In genomic region chr2:146493354-146493946, GRCm38 (mm10) we compare ENCODE assay signal across 32 mouse cellular contexts. TPM values are rescaled to one million over a fixed set of nuclear protein-coding genes. Genes with fewer than 3 reads are reported as not detected.
DNase-seq lines count a peak whose midpoint lies in the region; ATAC-seq and TF ChIP-seq lines count a peak whose summit lies in the region.
"Had no signal": no experiment of that assay in that cellular context is flagged by ENCODE, and none has a peak within 500 bp of the region (broad histone marks: within the 10 kb centered on the region; RNA-seq: fewer than 3 reads in every experiment).

No protein-coding gene starts in this region.

- no peaks in the 10 kb centered on the region for H3K36me3 ChIP-seq in forebrain, postnatal 0 days (ENCODE audit: insufficient read depth)
- H3K36me3 ChIP-seq in forebrain, embryonic 16.5 days (ENCODE audit: control insufficient read depth, insufficient read depth) = no peaks in the 10 kb centered on the region
- H3K36me3 ChIP-seq in liver, postnatal 0 days (replicated peaks; ENCODE audit: insufficient read depth, low read length) = no peaks in the 10 kb centered on the region
- no peaks in the 10 kb centered on the region for H3K36me3 ChIP-seq in liver, embryonic 11.5 days (ENCODE audit: control insufficient read depth, insufficient read depth, low read length)
- H3K36me3 ChIP-seq: embryonic facial prominence, embryonic 10.5 days; embryonic facial prominence, embryonic 13.5 days; forebrain, embryonic 12.5 days; forebrain, embryonic 15.5 days; heart, embryonic 12.5 days; heart, embryonic 15.5 days; hindbrain, embryonic 13.5 days had no signal

- H3K4me2 ChIP-seq in forebrain, postnatal 0 days (ENCODE audit: low read depth) = no peak overlapping the region
- no peak overlapping the region for H3K4me2 ChIP-seq in forebrain, embryonic 16.5 days (ENCODE audit: low read length)
- H3K4me2 ChIP-seq in liver, postnatal 0 days (ENCODE audit: low read depth, low read length) = no peak overlapping the region
- no peak overlapping the region for H3K4me2 ChIP-seq in liver, embryonic 11.5 days
- H3K4me2 ChIP-seq: embryonic facial prominence, embryonic 13.5 days; forebrain, embryonic 12.5 days; forebrain, embryonic 15.5 days; heart, embryonic 12.5 days; heart, embryonic 15.5 days; hindbrain, embryonic 13.5 days had no signal

- DNase-seq in forebrain, postnatal 0 days = no peak
- no peak for DNase-seq in liver, postnatal 0 days
- DNase-seq in liver, embryonic 11.5 days (ENCODE audit: low spot score) = no peak
- DNase-seq in urinary bladder, postnatal 10 days (ENCODE audit: low spot score) = no peak
- DNase-seq in left cerebral cortex, adult 8-10 months (ENCODE audit: low spot score in 2 of 2) = no peak
- DNase-seq: adrenal gland, adult 2 months; adrenal gland, postnatal 14 days; B cell, adult 2 months; cerebellum, adult 18-20 months; cerebellum, adult 9-10 months; cerebellum, postnatal 14 days; embryo, embryonic 11 days; gastrocnemius, adult 2 months; gastrocnemius, postnatal 14 days; heart, postnatal 10 days; heart, postnatal 36 days had no signal

- no peak for TF ChIP-seq CTCF in forebrain, postnatal 0 days (IDR thresholded peaks at IDR 0.05; ENCODE audit: low read depth)
- TF ChIP-seq CTCF in liver, postnatal 0 days (IDR thresholded peaks at IDR 0.05; ENCODE audit: low read depth) = no peak

- no peak overlapping the region for H3K27ac ChIP-seq in forebrain, postnatal 0 days (ENCODE audit: low read depth, low read length)
- no peak overlapping the region for H3K27ac ChIP-seq in forebrain, embryonic 16.5 days (ENCODE audit: low read length)
- no peak overlapping the region for H3K27ac ChIP-seq in liver, postnatal 0 days (ENCODE audit: low read depth)
- no peak overlapping the region for H3K27ac ChIP-seq in liver, embryonic 11.5 days (ENCODE audit: low read depth, low read length)
- 0 out of 2 replicates have a peak overlapping the region, but pooled peaks have one; percentile 2 for H3K27ac ChIP-seq in brown adipose tissue, adult 24 weeks (replicated peaks; ENCODE audit: low read depth, low read length)
- H3K27ac ChIP-seq: embryonic facial prominence, embryonic 10.5 days; embryonic facial prominence, embryonic 13.5 days; forebrain, embryonic 12.5 days; forebrain, embryonic 15.5 days; gastrocnemius, adult 2 months; heart, embryonic 15.5 days; hindbrain, embryonic 10.5 days; hindbrain, embryonic 13.5 days had no signal

- peak; percentile 20; the same call in 1 of the 2 replicates for ATAC-seq in forebrain, postnatal 0 days
- no peak for ATAC-seq in forebrain, embryonic 16.5 days
- peak; percentile 61; the same call in 1 of the 2 replicates for ATAC-seq in liver, postnatal 0 days
- no peak for ATAC-seq in liver, embryonic 11.5 days (replicated peaks; ENCODE audit: low FRiP score)
- 0 out of 2 replicates have a peak, but pooled peaks have one; percentile 11 for ATAC-seq in megakaryocyte, adult 5-6 weeks (ENCODE audit: poor library complexity, severe bottlenecking)
- ATAC-seq: forebrain, embryonic 15.5 days; hindbrain, embryonic 16.5 days; intestine, embryonic 16.5 days had no signal

- H3K9me3 ChIP-seq in forebrain, postnatal 0 days (ENCODE audit: low read length) = no peaks in the 10 kb centered on the region
- H3K9me3 ChIP-seq in forebrain, embryonic 16.5 days (ENCODE audit: control insufficient read depth, low read length) = no peaks in the 10 kb centered on the region
- no peaks in the 10 kb centered on the region for H3K9me3 ChIP-seq in liver, postnatal 0 days (ENCODE audit: low read length)
- no peaks in the 10 kb centered on the region for H3K9me3 ChIP-seq in liver, embryonic 11.5 days (ENCODE audit: control insufficient read depth, low read length)
- H3K9me3 ChIP-seq: embryonic facial prominence, embryonic 10.5 days; embryonic facial prominence, embryonic 13.5 days; forebrain, embryonic 12.5 days; forebrain, embryonic 15.5 days; G1E; heart, embryonic 12.5 days; heart, embryonic 15.5 days; hindbrain, embryonic 10.5 days; hindbrain, embryonic 13.5 days had no signal

- H3K9ac ChIP-seq in forebrain, postnatal 0 days = no peak overlapping the region
- no peak overlapping the region for H3K9ac ChIP-seq in forebrain, embryonic 16.5 days (replicated peaks; ENCODE audit: low read depth, low read length)
- no peak overlapping the region for H3K9ac ChIP-seq in liver, postnatal 0 days (replicated peaks)
- H3K9ac ChIP-seq in liver, embryonic 11.5 days (ENCODE audit: low read depth, low read length) = no peak overlapping the region
- H3K9ac ChIP-seq: embryonic facial prominence, embryonic 13.5 days; forebrain, embryonic 12.5 days; forebrain, embryonic 15.5 days; heart, embryonic 12.5 days; heart, embryonic 15.5 days; hindbrain, embryonic 13.5 days had no signal

- 74% methylated on average over 1 of the region's 1 CpGs for WGBS in forebrain, postnatal 0 days
- 96% methylated on average over 1 of the region's 1 CpGs for WGBS in forebrain, embryonic 16.5 days
- WGBS in liver, postnatal 0 days (ENCODE audit: insufficient replicate concordance) = 81% methylated on average over 1 of the region's 1 CpGs
- 78% methylated on average over 1 of the region's 1 CpGs for WGBS in liver, embryonic 11.5 days

- 0 out of 2 replicates have a peak, but pooled peaks cover 4% of the 10 kb centered on the region for H3K4me1 ChIP-seq in forebrain, postnatal 0 days (ENCODE audit: insufficient read depth)
- H3K4me1 ChIP-seq in forebrain, embryonic 16.5 days (replicated peaks; ENCODE audit: control insufficient read depth, insufficient read depth, low read length) = peaks cover 9% of the 10 kb centered on the region
- peaks cover 24% of the 10 kb centered on the region for H3K4me1 ChIP-seq in liver, postnatal 0 days (ENCODE audit: insufficient read depth)
- peaks cover 23% of the 10 kb centered on the region for H3K4me1 ChIP-seq in liver, embryonic 11.5 days (replicated peaks; ENCODE audit: control insufficient read depth, insufficient read depth, low read length)
- peaks cover 10% of the 10 kb centered on the region; the same call in 1 of the 2 replicates for H3K4me1 ChIP-seq in brown adipose tissue, adult 24 weeks (ENCODE audit: control insufficient read depth, insufficient read depth, insufficient read length, low read length)
- H3K4me1 ChIP-seq: embryonic facial prominence, embryonic 10.5 days; embryonic facial prominence, embryonic 13.5 days; forebrain, embryonic 12.5 days; hindbrain, embryonic 10.5 days; hindbrain, embryonic 13.5 days had no signal

- no peak overlapping the region for H3K4me3 ChIP-seq in forebrain, postnatal 0 days (ENCODE audit: low read depth, low read length)
- H3K4me3 ChIP-seq in forebrain, embryonic 16.5 days (replicated peaks; ENCODE audit: low read length) = no peak overlapping the region
- H3K4me3 ChIP-seq in liver, postnatal 0 days (ENCODE audit: low read depth, low read length) = no peak overlapping the region
- H3K4me3 ChIP-seq in liver, embryonic 11.5 days (ENCODE audit: low read depth, low read length) = no peak overlapping the region
- H3K4me3 ChIP-seq in brown adipose tissue, adult 24 weeks (ENCODE audit: insufficient read depth, low read depth, low read length) = no peak overlapping the region
- H3K4me3 ChIP-seq: embryonic facial prominence, embryonic 10.5 days; embryonic facial prominence, embryonic 13.5 days; erythroblast, embryonic 14.5 days; forebrain, embryonic 12.5 days; forebrain, embryonic 15.5 days; gastrocnemius, adult 2 months; heart, embryonic 12.5 days; heart, embryonic 15.5 days; hindbrain, embryonic 10.5 days; hindbrain, embryonic 13.5 days had no signal

- TF ChIP-seq EP300 in liver, postnatal 0 days (IDR thresholded peaks at IDR 0.05; ENCODE audit: low read depth) = no peak

- no peaks in the 10 kb centered on the region for H3K27me3 ChIP-seq in forebrain, postnatal 0 days (ENCODE audit: insufficient read depth, low read length)
- no peaks in the 10 kb centered on the region for H3K27me3 ChIP-seq in forebrain, embryonic 16.5 days (replicated peaks; ENCODE audit: control insufficient read depth, insufficient read depth, low read length)
- no peaks in the 10 kb centered on the region for H3K27me3 ChIP-seq in liver, postnatal 0 days (ENCODE audit: insufficient read depth, low read length)
- H3K27me3 ChIP-seq in liver, embryonic 11.5 days (replicated peaks; ENCODE audit: control insufficient read depth, insufficient read depth, low read length) = no peaks in the 10 kb centered on the region
- H3K27me3 ChIP-seq: CH12.LX; embryonic facial prominence, embryonic 13.5 days; forebrain, embryonic 12.5 days; forebrain, embryonic 15.5 days; heart, embryonic 12.5 days; heart, embryonic 15.5 days; hindbrain, embryonic 13.5 days had no signal

RNA-seq across cellular contexts. Expression of gene Ralgapa2, which starts 18.7 kb away (rescaled TPM):
- 19.2 and 32.9 TPM in 2 replicates for total RNA-seq in forebrain, postnatal 0 days (2014; rRNA removed)
- polyA plus RNA-seq in forebrain, postnatal 0 days (2015; fragmentation: Nextera tagmentation; extraction: Ambion mirVana) = 3.6 and 6.8 TPM in 2 replicates
- 13.6 and 14.0 TPM in 2 replicates for polyA plus RNA-seq in forebrain, embryonic 16.5 days (2015; fragmentation: Nextera tagmentation; extraction: Ambion mirVana)
- 3.7 and 4.1 TPM in 2 replicates for polyA plus RNA-seq in liver, postnatal 0 days (2015; fragmentation: Nextera tagmentation; extraction: Ambion mirVana)
- 11.6 and 13.0 TPM in 2 replicates for polyA plus RNA-seq in liver, embryonic 11.5 days (2014; fragmentation: Nextera tagmentation; extraction: Ambion mirVana)
- 37.1 and 40.7 TPM in 2 replicates for polyA plus RNA-seq in brown adipose tissue, adult 24 weeks (2012; ENCODE audit: insufficient read depth, insufficient read length, missing spikeins)
- total RNA-seq in megakaryocyte, adult 5-6 weeks (2015) = 13.3 and 17.0 TPM in 2 replicates
- total RNA-seq in megakaryocyte, adult 5-6 weeks (2017) = 9.3 and 10.7 TPM in 2 replicates
- total RNA-seq in left cerebral cortex, adult 8-10 months (2022) = 10 to 100 TPM; 19.6 to 23.7 (median 20.7) TPM

Comparison
In these comparisons a context has a peak if more than half of its experiments do, and no peak if none do; other contexts are left out.
1. ATAC-seq: peak in forebrain, postnatal 0 days (single experiment), liver, postnatal 0 days (single experiment) and megakaryocyte, adult 5-6 weeks (single experiment); none in forebrain, embryonic 16.5 days (single experiment) and liver, embryonic 11.5 days (single experiment).